Mouse (Mus musculus) C2C12 (cell line): ENCODE data around the gene Gm21964. TPM values are rescaled to one million over a fixed set of nuclear protein-coding genes. Genes with fewer than 3 reads are reported as not detected.

Experiments
- H3K27me3 ChIP-seq: one replicate; pipeline ENCODE4 v1.6.1; 2011; ENCODE audit not compliant: control insufficient read depth, insufficient read depth, insufficient read length
- H3K36me3 ChIP-seq: one replicate; pipeline ENCODE4 v1.6.1; 2011; ENCODE audit not compliant: control insufficient read depth, insufficient read depth
- H3K4me3 ChIP-seq: one replicate; pipeline ENCODE4 v1.5.1; 2011; ENCODE audit warnings: mild to moderate bottlenecking, control low read depth; ENCODE audit not compliant: poor library complexity, insufficient read depth, severe bottlenecking
- H3K79me2 ChIP-seq: one replicate; pipeline ENCODE4 v1.6.1; 2011; ENCODE audit not compliant: control insufficient read depth, insufficient read depth
- H3K79me3 ChIP-seq: one replicate; pipeline ENCODE4 v1.6.1; 2011; ENCODE audit warnings: low read depth, control low read depth
- H3ac ChIP-seq: one replicate; pipeline ENCODE3; 2011; ENCODE audit warnings: low read depth; ENCODE audit not compliant: control insufficient read depth, insufficient read length
- CEBPB ChIP-seq: IDR thresholded peaks from one replicate; pipeline ENCODE4 v1.6.1; 2011; ENCODE audit warnings: low read depth, mild to moderate bottlenecking, control low read depth, moderate library complexity
- CTCF ChIP-seq: IDR thresholded peaks from one replicate; pipeline ENCODE4 v1.5.1; 2011; ENCODE audit not compliant: control insufficient read depth, insufficient read depth, insufficient read length
- FOSL1 ChIP-seq: IDR thresholded peaks from one replicate; pipeline ENCODE4 v1.8.0; 2011; ENCODE audit warnings: mild to moderate bottlenecking, low read length; ENCODE audit not compliant: poor library complexity, insufficient read depth, severe bottlenecking
- MAX ChIP-seq: IDR thresholded peaks from one replicate; pipeline ENCODE4 v1.6.1; 2011; ENCODE audit warnings: mild to moderate bottlenecking, control low read depth
- MYOD1 ChIP-seq: IDR thresholded peaks from one replicate; pipeline ENCODE4 v1.6.1; 2011; ENCODE audit warnings: low read depth; ENCODE audit not compliant: control insufficient read depth, insufficient read length
- MYOG ChIP-seq: IDR thresholded peaks from one replicate; pipeline ENCODE4 v1.6.1; 2011; ENCODE audit not compliant: control insufficient read depth, insufficient read length; ENCODE audit errors: extremely low read depth
- USF1 ChIP-seq: IDR thresholded peaks from one replicate; pipeline ENCODE4 v1.6.1; 2011; ENCODE audit warnings: low read depth, mild to moderate bottlenecking, control low read depth, moderate library complexity
- polyA plus RNA-seq: library from polyadenylated mRNA; unstranded; fragments of >200 nt; fragmentation: generic; extraction: Trizol; gene quantifications from one replicate; pipeline ENCODE4 v1.2.1, GENCODE M21; 2012; ENCODE audit warnings: missing spikeins

The Gm21964 gene
- polyA plus RNA-seq, 1 experiment: not detected

GRCm38 (mm10) chr8:110091869-110092268 is 9.1 kb upstream of the Gm21964 start:
- no peak for TF ChIP-seq FOSL1
- no peak for TF ChIP-seq MYOG
- no peak for TF ChIP-seq CTCF
- TF ChIP-seq USF1: no peak
- no peak for TF ChIP-seq CEBPB
- Histone ChIP-seq H3K79me3 (no peaks in the 10 kb centered on the region), H3K79me2 (no peaks in the 10 kb centered on the region)

GRCm38 (mm10) chr8:110101676-110102075 is 669 bp downstream of the Gm21964 start:
- Histone ChIP-seq H3K79me2 (no peaks in the 10 kb centered on the region), H3K27me3 (no peaks in the 10 kb centered on the region), H3ac (no peak overlapping the region), H3K79me3 (no peaks in the 10 kb centered on the region), H3K4me3 (no peak overlapping the region), H3K36me3 (no peaks in the 10 kb centered on the region)
- TF ChIP-seq FOSL1 (no peak), MYOG (no peak), MYOD1 (no peak), CEBPB (no peak), CTCF (no peak), USF1 (no peak), MAX (no peak)

More at GRCm38 (mm10) chr8:110091869-110092268, 9.1 kb upstream of the Gm21964 start:
- no peak overlapping the region for H3K4me3 ChIP-seq
- peaks cover 4% of the 10 kb centered on the region for H3K27me3 ChIP-seq
- H3ac ChIP-seq: no peak overlapping the region
- H3K36me3 ChIP-seq: no peaks in the 10 kb centered on the region

GRCm38 (mm10) chr8:110102653-110103052 is 1.6 kb downstream of the Gm21964 start, which contains the start of gene Gm17720:
Gene Gm17720 (minus strand): TSS chr8:110102753.
- no peak within 1 kb of the TSS for H3ac ChIP-seq
- H3K79me3 ChIP-seq: no peaks in the 10 kb centered on the region
- H3K27me3 ChIP-seq: no peaks in the 10 kb centered on the region
- no peak for TF ChIP-seq MYOD1
- TF ChIP-seq FOSL1: no peak
- TF ChIP-seq CEBPB: no peak
- TF ChIP-seq MAX: no peak
- no peak for TF ChIP-seq USF1
- no peak for TF ChIP-seq MYOG
- no peak for TF ChIP-seq CTCF
- no peak within 1 kb of the TSS for H3K4me3 ChIP-seq
- H3K79me2 ChIP-seq: no peaks in the 10 kb centered on the region
- no peaks in the 10 kb centered on the region for H3K36me3 ChIP-seq

- H3K79me2 ChIP-seq: no peaks in the 10 kb centered on the region
- H3K4me3 ChIP-seq: no peak overlapping the region
- H3K27me3 ChIP-seq: peaks cover 21% of the 10 kb centered on the region
- no peaks in the 10 kb centered on the region for H3K79me3 ChIP-seq
- H3ac ChIP-seq: no peak overlapping the region
- no peak for TF ChIP-seq CTCF
- TF ChIP-seq USF1: no peak
- TF ChIP-seq MYOG: no peak
- no peak for TF ChIP-seq FOSL1
- no peak for TF ChIP-seq CEBPB
- TF ChIP-seq MAX: no peak
- TF ChIP-seq MYOD1: no peak
- H3K36me3 ChIP-seq: no peaks in the 10 kb centered on the region
These were observed 18.7 kb downstream of the Gm21964 start for GRCm38 (mm10) chr8:110119715-110120114.

GRCm38 (mm10) chr8:110130537-110130936 is 29.5 kb downstream of the Gm21964 start:
- H3K79me3 ChIP-seq: no peaks in the 10 kb centered on the region
- no peaks in the 10 kb centered on the region for H3K79me2 ChIP-seq
- H3K27me3 ChIP-seq: peaks cover 4% of the 10 kb centered on the region
- H3K4me3 ChIP-seq: no peak overlapping the region
- H3ac ChIP-seq: no peak overlapping the region
- no peaks in the 10 kb centered on the region for H3K36me3 ChIP-seq
- TF ChIP-seq MYOD1 (no peak), CTCF (peak; percentile 62)

GRCm38 (mm10) chr8:110134236-110134635 is 33.2 kb downstream of the Gm21964 start:
- Histone ChIP-seq H3K4me3 (no peak overlapping the region), H3K27me3 (peaks cover 7% of the 10 kb centered on the region), H3K79me2 (no peaks in the 10 kb centered on the region), H3K36me3 (no peaks in the 10 kb centered on the region), H3K79me3 (no peaks in the 10 kb centered on the region), H3ac (no peak overlapping the region)
- TF ChIP-seq MYOD1 (no peak), USF1 (no peak), FOSL1 (no peak), CEBPB (no peak), MAX (no peak), MYOG (no peak), CTCF (no peak)
